In genomic region chr7:31094774-31095501, GRCm38 (mm10) we compare ENCODE assay signal across 14 mouse cellular contexts. TPM values are rescaled to one million over a fixed set of nuclear protein-coding genes. Genes with fewer than 3 reads are reported as not detected.
DNase-seq lines count a peak whose midpoint lies in the region; ATAC-seq and TF ChIP-seq lines count a peak whose summit lies in the region.
"Had no signal": no experiment of that assay in that cellular context is flagged by ENCODE, and none has a peak within 500 bp of the region (broad histone marks: within the 10 kb centered on the region; RNA-seq: fewer than 3 reads in every experiment).

No protein-coding gene starts in this region.

- 29% methylated on average over 10 of the region's 12 CpGs for WGBS in hindbrain, postnatal 0 days
- WGBS in hindbrain, embryonic 16.5 days = 28% methylated on average over 11 of the region's 12 CpGs
- WGBS in spleen, adult 2 months = 22% methylated on average over 12 of the region's 12 CpGs
- WGBS in liver, postnatal 0 days (ENCODE audit: insufficient replicate concordance) = 29% methylated on average over 12 of the region's 12 CpGs
- 26% methylated on average over 12 of the region's 12 CpGs for WGBS in hindbrain, embryonic 14.5 days

- ATAC-seq in hindbrain, postnatal 0 days = no peak
- no peak for ATAC-seq in hindbrain, embryonic 16.5 days
- ATAC-seq in liver, postnatal 0 days = no peak
- ATAC-seq in hindbrain, embryonic 14.5 days (ENCODE audit: low FRiP score) = no peak
- ATAC-seq: intestine, embryonic 16.5 days had no signal

- no peak overlapping the region for H3K9ac ChIP-seq in hindbrain, postnatal 0 days (replicated peaks; ENCODE audit: low read length)
- H3K9ac ChIP-seq in hindbrain, embryonic 16.5 days (ENCODE audit: low read depth, low read length) = no peak overlapping the region
- no peak overlapping the region for H3K9ac ChIP-seq in liver, postnatal 0 days (replicated peaks)
- H3K9ac ChIP-seq in hindbrain, embryonic 14.5 days = no peak overlapping the region
- H3K9ac ChIP-seq: limb, embryonic 13.5 days had no signal

- no peak overlapping the region for H3K4me2 ChIP-seq in hindbrain, postnatal 0 days (ENCODE audit: low read depth, low read length)
- no peak overlapping the region for H3K4me2 ChIP-seq in hindbrain, embryonic 16.5 days (ENCODE audit: low read length)
- H3K4me2 ChIP-seq in liver, postnatal 0 days (ENCODE audit: low read depth, low read length) = no peak overlapping the region
- no peak overlapping the region for H3K4me2 ChIP-seq in hindbrain, embryonic 14.5 days (replicated peaks)
- H3K4me2 ChIP-seq: limb, embryonic 13.5 days; midbrain, embryonic 11.5 days had no signal

- TF ChIP-seq EP300 in liver, postnatal 0 days (IDR thresholded peaks at IDR 0.05; ENCODE audit: low read depth) = no peak

- peak; percentile 34; the same call in 1 of the 2 replicates for TF ChIP-seq CTCF in hindbrain, postnatal 0 days (IDR thresholded peaks at IDR 0.05; ENCODE audit: low read depth)
- no peak for TF ChIP-seq CTCF in spleen, adult 2 months (IDR thresholded peaks at IDR 0.05; ENCODE audit: extremely low read depth, insufficient read depth, insufficient read length, insufficient replicate concordance)
- TF ChIP-seq CTCF in liver, postnatal 0 days (IDR thresholded peaks at IDR 0.05; ENCODE audit: low read depth) = peak; percentile 44

- no peaks in the 10 kb centered on the region for H3K27me3 ChIP-seq in hindbrain, postnatal 0 days (ENCODE audit: insufficient read depth, low read length)
- H3K27me3 ChIP-seq in hindbrain, embryonic 16.5 days (replicated peaks; ENCODE audit: control insufficient read depth, insufficient read depth, low read length) = no peaks in the 10 kb centered on the region
- no peaks in the 10 kb centered on the region for H3K27me3 ChIP-seq in spleen, adult 2 months (ENCODE audit: control insufficient read depth, insufficient read depth, low read length)
- H3K27me3 ChIP-seq in liver, postnatal 0 days (ENCODE audit: insufficient read depth, low read length) = no peaks in the 10 kb centered on the region
- H3K27me3 ChIP-seq in hindbrain, embryonic 14.5 days (ENCODE audit: control insufficient read depth, insufficient read depth, low read length) = no peaks in the 10 kb centered on the region
- H3K27me3 ChIP-seq: limb, embryonic 13.5 days had no signal

- no peaks in the 10 kb centered on the region for H3K4me1 ChIP-seq in hindbrain, postnatal 0 days (ENCODE audit: insufficient read depth, low read length)
- H3K4me1 ChIP-seq in hindbrain, embryonic 16.5 days (ENCODE audit: control insufficient read depth, insufficient read depth, low read depth, low read length) = peaks cover 3% of the 10 kb centered on the region; the same call in 1 of the 2 replicates
- peaks cover 2% of the 10 kb centered on the region; the same call in 1 of the 2 replicates for H3K4me1 ChIP-seq in spleen, adult 2 months (ENCODE audit: control insufficient read depth, insufficient read depth, insufficient read length)
- 0 out of 2 replicates have a peak, but pooled peaks cover 2% of the 10 kb centered on the region for H3K4me1 ChIP-seq in liver, postnatal 0 days (ENCODE audit: insufficient read depth)
- H3K4me1 ChIP-seq in hindbrain, embryonic 14.5 days (replicated peaks; ENCODE audit: control insufficient read depth, insufficient read depth, low read length) = no peaks in the 10 kb centered on the region
- H3K4me1 ChIP-seq: limb, embryonic 13.5 days had no signal

- no peaks in the 10 kb centered on the region for H3K36me3 ChIP-seq in hindbrain, postnatal 0 days (ENCODE audit: insufficient read depth, low read length)
- no peaks in the 10 kb centered on the region for H3K36me3 ChIP-seq in hindbrain, embryonic 16.5 days (ENCODE audit: control insufficient read depth, insufficient read depth, low read length)
- H3K36me3 ChIP-seq in spleen, adult 2 months (ENCODE audit: control insufficient read depth, insufficient read depth, low read length) = no peaks in the 10 kb centered on the region
- no peaks in the 10 kb centered on the region for H3K36me3 ChIP-seq in liver, postnatal 0 days (replicated peaks; ENCODE audit: insufficient read depth, low read length)
- no peaks in the 10 kb centered on the region for H3K36me3 ChIP-seq in hindbrain, embryonic 14.5 days (replicated peaks; ENCODE audit: control insufficient read depth, insufficient read depth)
- H3K36me3 ChIP-seq: G1E; limb, embryonic 13.5 days had no signal

- H3K27ac ChIP-seq in hindbrain, postnatal 0 days = no peak overlapping the region
- H3K27ac ChIP-seq in hindbrain, embryonic 16.5 days (ENCODE audit: low read depth, low read length) = no peak overlapping the region
- no peak overlapping the region for H3K27ac ChIP-seq in spleen, adult 2 months (ENCODE audit: insufficient read depth, low read length)
- no peak overlapping the region for H3K27ac ChIP-seq in liver, postnatal 0 days (ENCODE audit: low read depth)
- no peak overlapping the region for H3K27ac ChIP-seq in hindbrain, embryonic 14.5 days
- H3K27ac ChIP-seq: limb, embryonic 13.5 days had no signal

- TF ChIP-seq POLR2A in spleen, adult 2 months (IDR thresholded peaks at IDR 0.05; ENCODE audit: low read depth, low read length) = no peak

- no peak overlapping the region for H3K4me3 ChIP-seq in hindbrain, postnatal 0 days (ENCODE audit: low read length)
- H3K4me3 ChIP-seq in hindbrain, embryonic 16.5 days (ENCODE audit: low read length) = no peak overlapping the region
- no peak overlapping the region for H3K4me3 ChIP-seq in spleen, adult 2 months (ENCODE audit: extremely low read depth, insufficient read depth, insufficient read length)
- no peak overlapping the region for H3K4me3 ChIP-seq in liver, postnatal 0 days (ENCODE audit: low read depth, low read length)
- no peak overlapping the region for H3K4me3 ChIP-seq in hindbrain, embryonic 14.5 days (replicated peaks; ENCODE audit: low read length)
- H3K4me3 ChIP-seq: limb, embryonic 13.5 days had no signal

- peak; percentile 50 for DNase-seq in hindbrain, postnatal 0 days (ENCODE audit: low spot score)
- DNase-seq in spleen, adult 2 months (ENCODE audit: low read depth in 1 of 2, low spot score in 2 of 2) = peak; percentile 15 to 42
- DNase-seq in spleen, adult 12 weeks (ENCODE audit: low spot score) = no peak
- DNase-seq in liver, postnatal 0 days = no peak
- DNase-seq in Muller cell, postnatal 12 days (ENCODE audit: inconsistent ontology term) = no peak
- no peak for DNase-seq in hindbrain, embryonic 14.5 days (ENCODE audit: low spot score)
- DNase-seq: adrenal gland, adult 2 months; layer of hippocampus, adult 9-11 months had no signal

- H3K9me3 ChIP-seq in hindbrain, postnatal 0 days (ENCODE audit: low read length) = no peaks in the 10 kb centered on the region
- no peaks in the 10 kb centered on the region for H3K9me3 ChIP-seq in hindbrain, embryonic 16.5 days (ENCODE audit: control insufficient read depth, low read length)
- 0 out of 2 replicates have a peak, but pooled peaks cover 2% of the 10 kb centered on the region for H3K9me3 ChIP-seq in liver, postnatal 0 days (ENCODE audit: low read length)
- H3K9me3 ChIP-seq in hindbrain, embryonic 14.5 days (ENCODE audit: control insufficient read depth, low read length) = no peaks in the 10 kb centered on the region
- H3K9me3 ChIP-seq: limb, embryonic 13.5 days had no signal

RNA-seq across cellular contexts. Expression of gene Fxyd3, which starts 18.4 kb away (rescaled TPM):
- not detected in 2 replicates for total RNA-seq in hindbrain, postnatal 0 days (2014; rRNA removed)
- 1.2 and 1.5 TPM in 2 replicates for polyA plus RNA-seq in hindbrain, postnatal 0 days (2015; fragmentation: Nextera tagmentation; extraction: Ambion mirVana)
- 0.43 and 0.95 TPM in 2 replicates for polyA plus RNA-seq in hindbrain, embryonic 16.5 days (2015; fragmentation: Nextera tagmentation; extraction: Ambion mirVana)
- 0.94 and 1.8 TPM in 2 replicates for polyA plus RNA-seq in spleen, adult 2 months (2012; rRNA removed)
- 3.4 TPM in 2 replicates for polyA plus RNA-seq in liver, postnatal 0 days (2015; fragmentation: Nextera tagmentation; extraction: Ambion mirVana)
- polyA plus RNA-seq in hindbrain, embryonic 14.5 days (2014; fragmentation: Nextera tagmentation; extraction: Ambion mirVana) = 0.66 TPM in 1 of 2 replicates, not detected in the other
- polyA plus RNA-seq: G1E; neural tube, embryonic 14.5 days had no signal

RNA-seq across cellular contexts. Expression of gene Hpn, which starts 20.2 kb away (rescaled TPM):
- not detected in 2 replicates for total RNA-seq in hindbrain, postnatal 0 days (2014; rRNA removed)
- polyA plus RNA-seq in hindbrain, postnatal 0 days (2015; fragmentation: Nextera tagmentation; extraction: Ambion mirVana) = 0.88 and 1.3 TPM in 2 replicates
- 0.61 and 0.75 TPM in 2 replicates for polyA plus RNA-seq in hindbrain, embryonic 16.5 days (2015; fragmentation: Nextera tagmentation; extraction: Ambion mirVana)
- 22.1 and 26.8 TPM in 2 replicates for polyA plus RNA-seq in spleen, adult 2 months (2012; rRNA removed)
- polyA plus RNA-seq in liver, postnatal 0 days (2015; fragmentation: Nextera tagmentation; extraction: Ambion mirVana) = 250 and 259 TPM in 2 replicates
- polyA plus RNA-seq in hindbrain, embryonic 14.5 days (2014; fragmentation: Nextera tagmentation; extraction: Ambion mirVana) = 0.55 and 0.67 TPM in 2 replicates
- polyA plus RNA-seq: G1E had no signal

RNA-seq across cellular contexts. Expression of gene Scn1b, which starts 31.9 kb away (rescaled TPM):
- 65.7 and 69.5 TPM in 2 replicates for total RNA-seq in hindbrain, postnatal 0 days (2014; rRNA removed)
- 44.3 and 46.0 TPM in 2 replicates for polyA plus RNA-seq in hindbrain, postnatal 0 days (2015; fragmentation: Nextera tagmentation; extraction: Ambion mirVana)
- polyA plus RNA-seq in hindbrain, embryonic 16.5 days (2015; fragmentation: Nextera tagmentation; extraction: Ambion mirVana) = 19.0 TPM in 2 replicates
- 41.6 and 48.4 TPM in 2 replicates for polyA plus RNA-seq in spleen, adult 2 months (2012; rRNA removed)
- polyA plus RNA-seq in liver, postnatal 0 days (2015; fragmentation: Nextera tagmentation; extraction: Ambion mirVana) = 2.8 and 3.1 TPM in 2 replicates
- polyA plus RNA-seq in hindbrain, embryonic 14.5 days (2014; fragmentation: Nextera tagmentation; extraction: Ambion mirVana) = 13.0 and 18.3 TPM in 2 replicates
- total RNA-seq: G1E had no signal
- polyA plus RNA-seq: G1E had no signal

RNA-seq across cellular contexts. Expression of gene Lgi4, which starts 35.8 kb away (rescaled TPM):
- 1.9 and 5.9 TPM in 2 replicates for total RNA-seq in hindbrain, postnatal 0 days (2014; rRNA removed)
- polyA plus RNA-seq in hindbrain, postnatal 0 days (2015; fragmentation: Nextera tagmentation; extraction: Ambion mirVana) = 1.2 and 1.3 TPM in 2 replicates
- 0.50 and 0.65 TPM in 2 replicates for polyA plus RNA-seq in hindbrain, embryonic 16.5 days (2015; fragmentation: Nextera tagmentation; extraction: Ambion mirVana)
- polyA plus RNA-seq in spleen, adult 2 months (2012; rRNA removed) = 0.92 and 1.0 TPM in 2 replicates
- 0.11 TPM in 1 of 2 replicates, not detected in the other for polyA plus RNA-seq in liver, postnatal 0 days (2015; fragmentation: Nextera tagmentation; extraction: Ambion mirVana)
- 0.28 and 0.60 TPM in 2 replicates for polyA plus RNA-seq in hindbrain, embryonic 14.5 days (2014; fragmentation: Nextera tagmentation; extraction: Ambion mirVana)
- polyA plus RNA-seq: G1E; neural tube, embryonic 14.5 days had no signal

RNA-seq across cellular contexts. Expression of gene Fxyd1, which starts 37.9 kb away (rescaled TPM):
- 24.0 and 26.5 TPM in 2 replicates for total RNA-seq in hindbrain, postnatal 0 days (2014; rRNA removed)
- 129 and 150 TPM in 2 replicates for polyA plus RNA-seq in hindbrain, postnatal 0 days (2015; fragmentation: Nextera tagmentation; extraction: Ambion mirVana)
- 69.4 and 89.9 TPM in 2 replicates for polyA plus RNA-seq in hindbrain, embryonic 16.5 days (2015; fragmentation: Nextera tagmentation; extraction: Ambion mirVana)
- 60.6 and 67.6 TPM in 2 replicates for polyA plus RNA-seq in spleen, adult 2 months (2012; rRNA removed)
- polyA plus RNA-seq in liver, postnatal 0 days (2015; fragmentation: Nextera tagmentation; extraction: Ambion mirVana) = 300 and 302 TPM in 2 replicates
- polyA plus RNA-seq in hindbrain, embryonic 14.5 days (2014; fragmentation: Nextera tagmentation; extraction: Ambion mirVana) = 34.1 and 59.0 TPM in 2 replicates
- total RNA-seq: G1E had no signal
- polyA plus RNA-seq: G1E had no signal

Comparison
In these comparisons a context has a peak if more than half of its experiments do, and no peak if none do; other contexts are left out.
1. DNase-seq: peak in hindbrain, postnatal 0 days (single experiment) and spleen, adult 2 months (2 of 2); none in spleen, adult 12 weeks (single experiment), liver, postnatal 0 days (single experiment), Muller cell, postnatal 12 days (single experiment) and hindbrain, embryonic 14.5 days (single experiment).
2. RNA of gene Hpn, which starts 20.2 kb away (polyA plus RNA-seq): 250 to 259 TPM in liver, postnatal 0 days and 22.1 to 26.8 TPM in spleen, adult 2 months; 0.88 to 1.3 TPM in hindbrain, postnatal 0 days, 0.61 to 0.75 TPM in hindbrain, embryonic 16.5 days and 0.55 to 0.67 TPM in hindbrain, embryonic 14.5 days; every median in the first group is over 10 times any median in the second.